Comparison of ENCODE assay signal across 9 mouse cellular contexts in the genomic region with DNA sequence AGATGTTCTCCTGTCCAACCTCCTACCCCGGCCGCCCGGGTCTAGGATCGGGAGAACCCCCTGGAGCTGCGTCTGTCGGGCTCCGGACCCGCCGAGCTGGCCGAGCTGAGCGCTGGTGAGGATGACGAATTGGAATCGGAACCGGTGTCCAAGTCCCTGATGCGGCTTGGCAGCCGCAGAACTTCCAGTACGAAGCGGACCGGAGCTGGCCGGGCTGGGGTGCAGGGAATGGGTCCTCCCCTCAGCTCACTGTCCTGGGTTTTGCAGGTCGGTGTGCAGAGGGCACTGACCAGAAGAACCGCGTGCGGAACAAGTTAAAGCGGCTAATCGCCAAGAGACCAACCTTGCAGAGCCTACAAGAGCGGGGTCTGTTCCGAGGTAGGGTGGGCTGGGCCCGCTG. TPM values are rescaled to one million over a fixed set of nuclear protein-coding genes. Genes with fewer than 3 reads are reported as not detected.
DNase-seq lines count a peak whose midpoint lies in the region; ATAC-seq lines count a peak whose summit lies in the region.
"Had no signal": no experiment of that assay in that cellular context is flagged by ENCODE, and none has a peak within 500 bp of the region (broad histone marks: within the 10 kb centered on the region; RNA-seq: fewer than 3 reads in every experiment).

No protein-coding gene starts in this region.

- intact Hi-C loops in heart, postnatal 25 days (cut with DNase I): no loop called here

- WGBS in heart, embryonic 14.5 days: 4% methylated on average over 28 of the region's 29 CpGs
- WGBS in limb, embryonic 12.5 days: 5% methylated on average over 29 of the region's 29 CpGs
- 10% methylated on average over 29 of the region's 29 CpGs for WGBS in stomach, embryonic 16.5 days

- H3K36me3 ChIP-seq in heart, embryonic 14.5 days (ENCODE audit: control insufficient read depth, insufficient read depth, low read length): no peaks in the 10 kb centered on the region
- peaks cover 23% of the 10 kb centered on the region for H3K36me3 ChIP-seq in limb, embryonic 12.5 days
- H3K36me3 ChIP-seq in stomach, embryonic 16.5 days (ENCODE audit: control insufficient read depth, insufficient read depth, low read length): no peaks in the 10 kb centered on the region

- peak overlapping the region; percentile 89 for H3K4me2 ChIP-seq in heart, embryonic 14.5 days (ENCODE audit: low read length)
- peak overlapping the region; percentile 95 for H3K4me2 ChIP-seq in limb, embryonic 12.5 days
- H3K4me2 ChIP-seq in stomach, embryonic 16.5 days (ENCODE audit: low read depth, low read length): peak overlapping the region; percentile 93

- H3K27ac ChIP-seq in heart, embryonic 14.5 days (replicated peaks in 1 of 2; ENCODE audit: control insufficient read depth in 1 of 2, insufficient read depth in 1 of 2, low read depth in 2 of 2, low read length in 2 of 2): no peak overlapping the region
- no peak overlapping the region for H3K27ac ChIP-seq in limb, embryonic 12.5 days
- no peak overlapping the region for H3K27ac ChIP-seq in stomach, embryonic 16.5 days (ENCODE audit: low read length)

- H3K4me1 ChIP-seq in heart, embryonic 14.5 days (ENCODE audit: control insufficient read depth in 2 of 2, insufficient read depth in 2 of 2, low read length in 2 of 2): peaks cover 9 to 15% of the 10 kb centered on the region in 2 experiments
- peaks cover 21% of the 10 kb centered on the region for H3K4me1 ChIP-seq in limb, embryonic 12.5 days (replicated peaks)
- peaks cover 11% of the 10 kb centered on the region for H3K4me1 ChIP-seq in stomach, embryonic 16.5 days (ENCODE audit: control insufficient read depth, insufficient read depth, low read length)

- H3K9ac ChIP-seq in heart, embryonic 14.5 days (ENCODE audit: low read length): peak overlapping the region; percentile 65
- H3K9ac ChIP-seq in limb, embryonic 12.5 days (replicated peaks): peak overlapping the region; percentile 66
- peak overlapping the region; percentile 73 for H3K9ac ChIP-seq in stomach, embryonic 16.5 days (ENCODE audit: low read length)

- DNase-seq in heart, adult 11 months: peak; percentile 95
- DNase-seq in heart, postnatal 25 days (ENCODE audit: low spot score): no peak
- peak; percentile 16 for DNase-seq in brain, adult 2 months (ENCODE audit: low read depth, low spot score)
- no peak for DNase-seq in ovary, postnatal 10 days (ENCODE audit: low spot score)
- DNase-seq in right cerebral cortex, postnatal 10 days (ENCODE audit: low spot score in 2 of 2): no peak

- ATAC-seq in heart, embryonic 14.5 days (ENCODE audit: insufficient number of reproducible peaks, insufficient read depth, low FRiP score, low read depth): no peak
- ATAC-seq in limb, embryonic 12.5 days (ENCODE audit: insufficient number of reproducible peaks, insufficient read depth, low FRiP score, low TSS enrichment, low read depth): no peak; the same call in 1 of the 2 replicates
- ATAC-seq in stomach, embryonic 16.5 days (ENCODE audit: insufficient read depth, low FRiP score): no peak; the same call in 1 of the 2 replicates

- peak overlapping the region; percentile 47 to 51 for H3K4me3 ChIP-seq in heart, embryonic 14.5 days (ENCODE audit: control insufficient read depth in 1 of 2, insufficient read depth in 1 of 2, low read depth in 1 of 2, low read length in 2 of 2)
- H3K4me3 ChIP-seq in limb, embryonic 12.5 days (replicated peaks): peak overlapping the region; percentile 56
- peak overlapping the region; percentile 46 for H3K4me3 ChIP-seq in stomach, embryonic 16.5 days (replicated peaks; ENCODE audit: low read length)

- peaks cover 77% of the 10 kb centered on the region for H3K27me3 ChIP-seq in heart, embryonic 14.5 days (ENCODE audit: control insufficient read depth, insufficient read depth, low read length)
- peaks cover 74% of the 10 kb centered on the region for H3K27me3 ChIP-seq in limb, embryonic 12.5 days
- H3K27me3 ChIP-seq in stomach, embryonic 16.5 days (ENCODE audit: control insufficient read depth, insufficient read depth, low read length): peaks cover 23% of the 10 kb centered on the region
- H3K27me3 ChIP-seq: CH12.LX had no signal

- H3K9me3 ChIP-seq in heart, embryonic 14.5 days (ENCODE audit: control insufficient read depth, low read length): no peaks in the 10 kb centered on the region
- H3K9me3 ChIP-seq in limb, embryonic 12.5 days: no peaks in the 10 kb centered on the region
- no peaks in the 10 kb centered on the region; the same call in 1 of the 2 replicates for H3K9me3 ChIP-seq in stomach, embryonic 16.5 days (replicated peaks; ENCODE audit: control insufficient read depth, low read length)

RNA-seq across cellular contexts. Expression of a gene that starts 5.1 kb away (rescaled TPM):
- 1 to 10 TPM; 3.0 to 3.4 TPM for total RNA-seq in heart, postnatal 25 days (2021)
- 1.3 and 2.4 TPM in 2 replicates for polyA plus RNA-seq in heart, embryonic 14.5 days (2014; fragmentation: Nextera tagmentation; extraction: Ambion mirVana)
- 5.7 and 6.5 TPM in 2 replicates for polyA plus RNA-seq in limb, embryonic 12.5 days (2016; fragmentation: Nextera tagmentation; extraction: Ambion mirVana)
- polyA plus RNA-seq in stomach, embryonic 16.5 days (2015; fragmentation: Nextera tagmentation; extraction: Ambion mirVana): 4.2 and 6.6 TPM in 2 replicates

RNA-seq across cellular contexts. Expression of a gene that starts 14.9 kb away (rescaled TPM):
- 1 to 10 TPM in 1 of 2 experiments, under 1 TPM in 1; 0.89 to 1.1 TPM for total RNA-seq in heart, postnatal 25 days (2021)
- 0.07 and 0.36 TPM in 2 replicates for polyA plus RNA-seq in heart, embryonic 14.5 days (2014; fragmentation: Nextera tagmentation; extraction: Ambion mirVana)
- 11.0 and 14.2 TPM in 2 replicates for polyA plus RNA-seq in limb, embryonic 12.5 days (2016; fragmentation: Nextera tagmentation; extraction: Ambion mirVana)
- polyA plus RNA-seq in stomach, embryonic 16.5 days (2015; fragmentation: Nextera tagmentation; extraction: Ambion mirVana): 9.8 and 9.9 TPM in 2 replicates

RNA-seq across cellular contexts. Expression of a gene that starts 15.2 kb away (rescaled TPM):
- total RNA-seq in heart, postnatal 25 days (2021): 10 to 100 TPM; 37.9 to 38.9 TPM
- 76.1 and 76.2 TPM in 2 replicates for polyA plus RNA-seq in heart, embryonic 14.5 days (2014; fragmentation: Nextera tagmentation; extraction: Ambion mirVana)
- 144 and 145 TPM in 2 replicates for polyA plus RNA-seq in limb, embryonic 12.5 days (2016; fragmentation: Nextera tagmentation; extraction: Ambion mirVana)
- 98.9 and 104 TPM in 2 replicates for polyA plus RNA-seq in stomach, embryonic 16.5 days (2015; fragmentation: Nextera tagmentation; extraction: Ambion mirVana)

RNA-seq across cellular contexts. Expression of a gene that starts 27.4 kb away (rescaled TPM):
- not detected for total RNA-seq in heart, postnatal 25 days (2021)
- polyA plus RNA-seq in heart, embryonic 14.5 days (2014; fragmentation: Nextera tagmentation; extraction: Ambion mirVana): not detected in 2 replicates
- 0.04 and 0.08 TPM in 2 replicates for polyA plus RNA-seq in limb, embryonic 12.5 days (2016; fragmentation: Nextera tagmentation; extraction: Ambion mirVana)
- polyA plus RNA-seq in stomach, embryonic 16.5 days (2015; fragmentation: Nextera tagmentation; extraction: Ambion mirVana): 0.06 TPM in 1 of 2 replicates, not detected in the other

RNA-seq across cellular contexts. Expression of a gene that starts 38.0 kb away (rescaled TPM):
- 10 to 100 TPM; 20.9 to 21.4 TPM for total RNA-seq in heart, postnatal 25 days (2021)
- 13.8 and 16.1 TPM in 2 replicates for polyA plus RNA-seq in heart, embryonic 14.5 days (2014; fragmentation: Nextera tagmentation; extraction: Ambion mirVana)
- 17.2 and 19.8 TPM in 2 replicates for polyA plus RNA-seq in limb, embryonic 12.5 days (2016; fragmentation: Nextera tagmentation; extraction: Ambion mirVana)
- polyA plus RNA-seq in stomach, embryonic 16.5 days (2015; fragmentation: Nextera tagmentation; extraction: Ambion mirVana): 8.6 and 11.6 TPM in 2 replicates

Comparison
In these comparisons a context has a peak if more than half of its experiments do, and no peak if none do; other contexts are left out.
1. DNase-seq: peak in heart, adult 11 months (single experiment) and brain, adult 2 months (single experiment); none in heart, postnatal 25 days (single experiment), ovary, postnatal 10 days (single experiment) and right cerebral cortex, postnatal 10 days (0 of 2).
2. Peak in every context shown above with its lines, with median percentiles within 50 percentile points of each other: H3K4me2 ChIP-seq, H3K4me3 ChIP-seq and H3K9ac ChIP-seq.